Mouse (Mus musculus) hindbrain, embryonic 13.5 days (tissue): ENCODE results near the gene Nup107. TPM values are rescaled to one million over a fixed set of nuclear protein-coding genes. Genes with fewer than 3 reads are reported as not detected.
"Not testable (repeated sequence)": the region's sequence is repeated elsewhere in the genome, so short reads cannot be mapped to it uniquely, and the experiment has no call there.

Source experiments
- ATAC-seq: fragments of 200-750 bp; cut with Nextera tagmentation; 2 replicates; pipeline ENCODE4 v1.8.0; 2017; ENCODE audit warnings: moderate TSS enrichment; ENCODE audit not compliant: low FRiP score
- H3K27ac ChIP-seq: fragments of 300-500 bp; sonication (generic); 2 replicates; pipeline ENCODE4 v1.5.1; 2015; ENCODE audit warnings: inconsistent platforms, mild to moderate bottlenecking, moderate library complexity
- H3K27me3 ChIP-seq: fragments of 300-500 bp; sonication (generic); 2 replicates; pipeline ENCODE4 v1.6.1; 2015; ENCODE audit warnings: mild to moderate bottlenecking, inconsistent platforms
- H3K36me3 ChIP-seq: fragments of 300-500 bp; sonication (generic); 2 replicates; pipeline ENCODE4 v1.6.1; 2015; ENCODE audit warnings: mild to moderate bottlenecking, inconsistent platforms
- H3K4me1 ChIP-seq: fragments of 300-500 bp; sonication (generic); replicated peaks from 2 replicates; pipeline ENCODE4 v1.6.1; 2015; ENCODE audit warnings: inconsistent platforms
- H3K4me2 ChIP-seq: fragments of 300-500 bp; sonication (generic); 2 replicates; pipeline ENCODE4 v1.6.1; 2015; ENCODE audit warnings: inconsistent platforms, mild to moderate bottlenecking, moderate library complexity
- H3K4me3 ChIP-seq: fragments of 300-500 bp; sonication (generic); 2 replicates; pipeline ENCODE4 v1.5.1; 2015; ENCODE audit warnings: mild to moderate bottlenecking, inconsistent platforms
- H3K9ac ChIP-seq: fragments of 300-500 bp; sonication (generic); 2 replicates; pipeline ENCODE4 v1.6.1; 2015; ENCODE audit warnings: mild to moderate bottlenecking, inconsistent platforms
- H3K9me3 ChIP-seq: fragments of 300-500 bp; sonication (generic); 2 replicates; pipeline ENCODE4 v1.6.1; 2016; ENCODE audit warnings: inconsistent platforms
- WGBS: fragments of 180-500 bp; shearing (Covaris S2); methylation state at CpG from one replicate; pipeline ENCODE4 v1.1.7; 2015; 5-methylcytosine and 5-hydroxymethylcytosine counted together
- polyA plus RNA-seq: library from polyadenylated mRNA; unstranded; fragments of >200 nt; fragmentation: Nextera tagmentation; extraction: Ambion mirVana; gene quantifications from 2 replicates; pipeline ENCODE4 v1.2.1, GENCODE M21; 2015

Gene Nup107
- polyA plus RNA-seq, 1 experiment from 2014 or later, result 42.5 TPM

DNA sequence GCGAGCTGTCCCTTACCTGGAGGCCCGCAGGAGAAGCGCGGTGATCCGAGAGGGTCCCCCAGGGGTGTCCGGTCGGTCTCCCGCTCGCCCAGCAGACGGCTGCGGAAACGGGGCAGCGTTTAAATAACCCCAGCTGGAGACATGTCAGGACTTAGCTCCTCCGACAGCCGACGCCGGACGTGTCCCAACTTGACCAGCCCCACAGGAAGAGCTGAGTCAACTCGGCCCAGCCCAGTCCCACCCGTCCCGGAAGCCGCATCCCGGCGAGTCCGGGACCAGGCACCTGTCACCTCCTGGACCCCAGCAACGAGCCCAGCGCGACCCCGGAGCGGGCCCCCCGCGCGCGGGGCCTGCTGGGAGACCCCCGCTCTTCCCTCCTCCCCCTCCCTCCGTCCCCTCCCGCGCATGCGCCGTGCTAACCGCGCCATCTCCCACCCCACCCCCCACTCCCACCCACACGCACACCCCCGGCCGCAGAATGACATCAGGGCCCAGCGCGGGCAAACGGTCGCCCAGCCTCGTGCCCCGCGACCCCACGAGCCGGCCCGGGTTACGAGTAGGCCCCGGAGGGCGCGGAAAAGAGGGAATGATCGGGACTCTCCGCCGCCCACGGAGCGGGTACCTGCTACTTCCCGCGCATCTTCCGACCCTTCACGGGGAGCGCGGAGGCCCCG is 82.4 kb downstream of the Nup107 start:
- peak overlapping the region; percentile 99 for H3K27ac ChIP-seq
- whole genome bisulfite sequencing, result under 1% methylated on average over 69 of the region's 71 CpGs

DNA sequence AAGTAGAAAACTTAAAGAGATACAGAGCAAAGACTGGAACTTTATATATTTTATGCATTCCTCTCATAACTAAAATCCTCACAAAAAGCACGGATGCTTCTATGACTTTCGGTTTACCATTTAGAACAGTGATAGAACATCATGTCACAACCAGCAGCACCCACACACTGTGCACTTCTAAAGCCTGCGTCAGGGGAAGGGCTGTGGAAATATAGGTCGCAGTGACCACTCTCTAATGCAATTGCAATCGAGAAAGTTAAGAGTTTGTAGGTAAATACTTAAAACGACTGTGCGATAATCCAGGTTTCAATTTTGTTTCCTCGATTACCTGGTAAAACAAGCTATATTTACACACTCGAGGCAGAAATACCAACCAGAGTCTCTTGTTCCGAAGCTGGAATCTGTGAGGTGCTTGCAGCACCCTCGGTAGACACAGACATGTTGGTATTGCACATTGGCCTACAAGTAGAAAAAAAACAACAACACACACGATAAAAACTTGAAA is 83.1 kb downstream of the Nup107 start:
- 56% methylated on average over 12 of the region's 12 CpGs for WGBS

More for the DNA sequence above, 82.4 kb downstream of the Nup107 start:
- Histone ChIP-seq H3K4me1 (peaks cover 30% of the 10 kb centered on the region), H3K36me3 (peaks cover 19% of the 10 kb centered on the region), H3K4me2 (peak overlapping the region; percentile 79), H3K9me3 (no peaks in the 10 kb centered on the region), H3K4me3 (peak overlapping the region; percentile 89), H3K27me3 (no peaks in the 10 kb centered on the region), H3K9ac (peak overlapping the region; percentile 99)
- ATAC-seq, result peak; percentile 77

DNA sequence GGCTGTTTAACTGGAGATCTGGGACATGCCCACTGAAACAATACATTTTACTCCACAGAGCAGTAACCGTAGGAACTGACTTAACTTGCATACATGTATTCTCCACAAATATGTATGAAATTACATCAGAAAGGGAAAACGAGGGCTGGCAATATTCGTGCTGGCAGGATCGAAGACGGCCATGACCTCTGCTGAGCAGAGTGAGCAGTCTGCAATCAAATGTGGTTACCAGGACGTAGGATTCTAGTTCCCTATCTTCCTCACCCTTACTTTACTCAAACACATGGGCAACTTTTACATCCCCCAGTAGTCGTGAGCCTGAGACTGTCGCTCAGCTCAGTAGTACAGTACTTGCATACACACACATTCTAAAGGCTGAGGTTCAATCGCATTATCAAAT is 83.6 kb downstream of the Nup107 start:
- Histone ChIP-seq H3K9ac (0 out of 2 replicates have a peak overlapping the region, but pooled peaks have one; percentile 99), H3K4me3 (peak overlapping the region; percentile 89), H3K4me1 (peaks cover 30% of the 10 kb centered on the region), H3K9me3 (no peaks in the 10 kb centered on the region), H3K27ac (no peak overlapping the region), H3K4me2 (peak overlapping the region; percentile 79), H3K36me3 (peaks cover 30% of the 10 kb centered on the region), H3K27me3 (no peaks in the 10 kb centered on the region)
- WGBS, result 92% methylated on average over 9 of the region's 9 CpGs
- no peak for ATAC-seq

More for the DNA sequence above, 83.1 kb downstream of the Nup107 start:
- Histone ChIP-seq H3K27ac (no peak overlapping the region), H3K9me3 (no peaks in the 10 kb centered on the region), H3K9ac (peak overlapping the region; percentile 99), H3K4me2 (peak overlapping the region; percentile 79), H3K36me3 (peaks cover 26% of the 10 kb centered on the region), H3K4me1 (peaks cover 30% of the 10 kb centered on the region), H3K27me3 (no peaks in the 10 kb centered on the region), H3K4me3 (peak overlapping the region; percentile 89)
- no peak for ATAC-seq

DNA sequence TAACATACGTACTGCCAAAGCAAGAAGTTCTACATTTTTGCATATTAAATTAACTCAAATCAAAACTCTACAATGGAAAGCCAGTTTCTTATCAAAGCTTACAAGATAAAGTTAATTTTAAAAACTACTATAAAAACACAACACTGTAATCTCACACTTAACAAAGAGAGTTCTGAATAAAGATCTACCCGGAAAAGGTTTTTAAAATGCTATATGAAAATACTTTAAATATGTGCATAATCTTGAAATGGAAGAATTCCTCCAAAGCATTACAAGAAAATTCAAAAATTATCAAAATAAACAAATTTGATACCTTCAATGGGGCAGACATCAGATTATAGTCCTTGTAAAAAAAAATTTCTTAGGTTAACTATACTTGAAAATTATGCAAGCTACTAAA is 84.1 kb downstream of the Nup107 start:
- WGBS, result 98% methylated on average over 2 of the region's 2 CpGs
- no peak overlapping the region for H3K27ac ChIP-seq
- no peak overlapping the region for H3K4me3 ChIP-seq
- peaks cover 35% of the 10 kb centered on the region for H3K36me3 ChIP-seq
- H3K9me3 ChIP-seq, result no peaks in the 10 kb centered on the region
- no peak overlapping the region for H3K9ac ChIP-seq
- ATAC-seq, result no peak
- no peaks in the 10 kb centered on the region for H3K27me3 ChIP-seq
- no peak overlapping the region for H3K4me2 ChIP-seq
- peaks cover 30% of the 10 kb centered on the region for H3K4me1 ChIP-seq

DNA sequence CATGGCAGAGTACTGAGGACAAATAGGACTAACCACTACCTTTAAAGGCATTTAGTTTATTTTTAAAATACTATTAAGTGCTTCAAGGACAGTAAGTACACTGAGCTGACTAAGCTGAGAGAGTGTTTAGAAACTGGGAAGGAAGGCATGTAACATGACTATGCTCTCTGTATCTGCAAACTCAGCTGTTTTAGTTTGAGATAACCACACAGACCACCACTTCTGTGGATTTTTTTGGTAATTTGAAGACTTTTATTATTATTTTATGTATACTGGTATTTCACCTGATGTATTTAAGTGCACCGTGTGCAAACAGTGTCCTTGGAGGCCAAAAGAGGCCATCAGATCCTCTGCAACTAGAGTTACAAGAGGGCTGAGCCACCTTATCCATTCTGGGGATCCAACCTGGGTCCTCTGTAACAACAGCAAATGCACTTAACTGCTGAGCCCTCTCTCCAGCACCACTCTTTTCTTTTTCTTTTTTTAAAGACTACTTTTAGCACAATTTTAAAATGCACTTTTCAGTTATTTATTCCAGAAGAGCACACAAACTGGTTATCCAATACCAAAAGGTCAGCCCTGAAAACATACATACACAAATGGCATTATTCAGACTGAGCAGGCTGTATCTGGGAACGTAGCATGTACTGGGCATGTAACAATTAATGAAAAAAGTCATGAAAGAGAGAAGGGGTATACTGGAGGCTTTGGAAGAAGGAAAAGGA is 85.2 kb downstream of the Nup107 start:
- Histone ChIP-seq H3K9me3 (no peaks in the 10 kb centered on the region), H3K9ac (no peak overlapping the region), H3K4me1 (peaks cover 30% of the 10 kb centered on the region), H3K36me3 (peaks cover 44% of the 10 kb centered on the region), H3K4me3 (no peak overlapping the region), H3K27ac (no peak overlapping the region), H3K4me2 (no peak overlapping the region), H3K27me3 (no peaks in the 10 kb centered on the region)
- 91% methylated on average over 2 of the region's 2 CpGs for WGBS
- ATAC-seq, result no peak

DNA sequence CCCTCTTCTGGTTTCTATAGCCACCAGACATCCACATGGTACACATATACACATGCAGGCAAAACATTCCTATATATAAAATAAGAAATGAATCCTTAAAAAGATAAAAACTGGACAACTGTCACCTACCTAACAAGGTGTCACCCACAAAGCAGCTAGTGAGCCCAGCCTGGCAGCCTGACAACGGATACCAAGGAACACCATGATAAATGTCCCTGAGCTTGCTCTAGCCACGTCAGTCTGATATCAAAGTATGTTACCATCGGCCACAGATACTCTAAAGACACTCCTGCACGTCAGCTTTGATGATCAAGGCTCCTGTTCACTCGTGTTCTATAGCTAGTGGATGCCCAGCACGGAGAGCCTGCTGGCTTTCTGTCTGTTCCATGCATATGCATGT is 86.1 kb downstream of the Nup107 start:
- WGBS, result 84% methylated on average over 6 of the region's 6 CpGs
- peaks cover 52% of the 10 kb centered on the region for H3K36me3 ChIP-seq
- peaks cover 29% of the 10 kb centered on the region for H3K4me1 ChIP-seq
- H3K27me3 ChIP-seq, result no peaks in the 10 kb centered on the region
- no peak overlapping the region for H3K4me2 ChIP-seq
- no peak for ATAC-seq
- no peaks in the 10 kb centered on the region for H3K9me3 ChIP-seq
- H3K4me3 ChIP-seq, result no peak overlapping the region
- H3K27ac ChIP-seq, result no peak overlapping the region
- H3K9ac ChIP-seq, result no peak overlapping the region

DNA sequence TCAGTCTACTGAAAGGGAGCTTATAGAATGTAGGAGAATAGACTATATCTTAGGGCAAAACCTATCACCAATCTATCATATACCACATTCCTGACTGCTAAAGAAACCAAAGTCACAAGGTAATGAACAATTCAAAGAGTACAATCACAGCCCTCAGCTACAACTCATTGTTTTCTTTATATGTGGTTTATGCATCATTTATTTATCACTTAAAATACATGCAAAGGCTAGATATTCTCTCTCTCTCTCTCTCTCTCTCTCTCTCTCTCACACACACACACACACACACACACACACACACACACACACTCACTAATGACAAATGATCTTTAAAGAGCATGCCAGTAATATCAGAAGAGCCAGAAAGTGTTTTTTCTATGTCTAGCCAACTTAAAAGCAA is 86.7 kb downstream of the Nup107 start:
- ATAC-seq, result no peak
- H3K4me3 ChIP-seq, result no peak overlapping the region
- no peak overlapping the region for H3K9ac ChIP-seq
- no peak overlapping the region for H3K27ac ChIP-seq
- H3K9me3 ChIP-seq, result no peaks in the 10 kb centered on the region
- H3K4me1 ChIP-seq, result peaks cover 25% of the 10 kb centered on the region
- H3K36me3 ChIP-seq, result peaks cover 56% of the 10 kb centered on the region
- no peaks in the 10 kb centered on the region for H3K27me3 ChIP-seq
- no peak overlapping the region for H3K4me2 ChIP-seq

DNA sequence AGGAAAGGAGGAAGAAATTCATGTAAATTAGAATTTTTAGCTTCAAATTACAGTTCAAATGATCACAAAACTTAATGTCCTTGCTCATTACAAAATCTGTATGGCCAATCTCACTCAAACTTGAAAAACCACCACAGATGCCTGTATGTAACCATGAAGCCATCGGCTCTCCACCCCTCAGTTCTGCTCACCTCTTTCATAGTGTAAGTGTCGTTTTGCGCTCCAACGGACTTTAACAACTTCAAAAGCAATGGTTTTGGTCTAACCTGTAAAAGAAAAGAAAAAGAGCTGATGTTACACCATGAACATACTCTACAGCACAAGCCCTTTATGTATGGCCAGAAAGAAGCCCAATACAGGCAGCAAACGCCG is 87.6 kb downstream of the Nup107 start:
- H3K36me3 ChIP-seq, result peaks cover 65% of the 10 kb centered on the region
- WGBS, result 97% methylated on average over 6 of the region's 6 CpGs

DNA sequence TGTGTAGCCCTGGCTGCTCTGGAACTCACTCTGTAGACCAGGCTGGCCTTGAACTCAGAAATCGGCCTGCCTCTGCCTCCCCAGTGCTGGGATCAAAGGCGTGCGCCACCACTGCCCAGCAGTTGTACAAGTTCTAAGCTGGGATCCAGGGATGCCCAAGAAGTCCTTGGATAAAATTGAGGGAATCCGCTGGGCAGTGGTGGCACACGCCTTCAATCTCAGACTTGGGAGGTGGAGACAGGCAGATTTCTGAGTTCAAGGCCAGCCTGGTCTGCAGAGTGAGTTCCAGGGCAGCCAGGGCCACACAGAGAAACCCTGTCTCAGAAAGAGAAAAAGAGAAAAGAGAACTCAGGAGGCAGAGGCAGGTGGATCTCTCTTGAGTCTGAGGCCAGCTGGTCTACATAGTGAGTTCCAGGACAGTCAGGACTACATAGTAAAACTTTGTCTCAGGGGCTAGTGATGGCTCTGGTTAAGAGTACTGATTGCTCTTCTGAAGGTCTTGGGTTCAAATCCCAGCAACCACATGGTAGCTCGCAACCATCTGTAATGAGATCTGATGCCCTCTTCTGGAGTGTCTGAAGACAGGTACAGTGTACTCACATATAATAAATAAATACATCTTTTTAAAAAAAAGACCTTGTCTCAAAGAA is 88.1 kb downstream of the Nup107 start:
- H3K9me3 ChIP-seq, H3K4me3 ChIP-seq, H3K4me2 ChIP-seq, H3K27ac ChIP-seq, H3K27me3 ChIP-seq, ATAC-seq, H3K9ac ChIP-seq: not testable (repeated sequence)
- Histone ChIP-seq H3K36me3 (peaks cover 70% of the 10 kb centered on the region), H3K4me1 (peaks cover 23% of the 10 kb centered on the region)
- WGBS, result 96% methylated on average over 6 of the region's 6 CpGs

More for the DNA sequence above, 87.6 kb downstream of the Nup107 start:
- H3K27me3 ChIP-seq, result no peaks in the 10 kb centered on the region
- H3K4me1 ChIP-seq, result peaks cover 25% of the 10 kb centered on the region
- H3K27ac ChIP-seq, result no peak overlapping the region
- H3K4me2 ChIP-seq, result no peak overlapping the region
- no peak for ATAC-seq
- H3K9ac ChIP-seq, result no peak overlapping the region
- H3K4me3 ChIP-seq, result no peak overlapping the region
- no peaks in the 10 kb centered on the region for H3K9me3 ChIP-seq

DNA sequence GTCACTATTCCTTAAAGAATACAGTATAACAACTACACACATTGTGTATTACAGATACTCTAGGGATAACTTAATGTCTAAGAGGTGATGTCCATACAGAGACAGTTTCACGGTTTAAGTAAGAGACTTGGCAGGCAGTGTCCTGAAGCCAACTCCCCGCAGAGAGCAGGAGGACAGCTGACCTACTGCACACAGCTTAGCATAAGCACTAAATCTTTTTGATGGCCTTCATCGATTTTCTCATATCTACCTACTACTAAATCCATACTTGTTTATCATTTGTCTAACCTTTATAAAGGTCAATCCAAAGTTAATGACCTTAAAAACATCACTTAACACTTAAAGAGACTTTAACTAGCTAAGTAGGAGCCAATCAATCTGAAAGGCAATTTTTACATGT is 89.0 kb downstream of the Nup107 start:
- peaks cover 15% of the 10 kb centered on the region for H3K4me1 ChIP-seq
- H3K4me3 ChIP-seq, result no peak overlapping the region
- no peak overlapping the region for H3K27ac ChIP-seq
- no peak overlapping the region for H3K9ac ChIP-seq
- no peaks in the 10 kb centered on the region for H3K9me3 ChIP-seq
- no peaks in the 10 kb centered on the region for H3K27me3 ChIP-seq
- H3K4me2 ChIP-seq, result no peak overlapping the region
- ATAC-seq, result no peak
- WGBS, result 92% methylated on average over 3 of the region's 3 CpGs
- peaks cover 79% of the 10 kb centered on the region for H3K36me3 ChIP-seq

DNA sequence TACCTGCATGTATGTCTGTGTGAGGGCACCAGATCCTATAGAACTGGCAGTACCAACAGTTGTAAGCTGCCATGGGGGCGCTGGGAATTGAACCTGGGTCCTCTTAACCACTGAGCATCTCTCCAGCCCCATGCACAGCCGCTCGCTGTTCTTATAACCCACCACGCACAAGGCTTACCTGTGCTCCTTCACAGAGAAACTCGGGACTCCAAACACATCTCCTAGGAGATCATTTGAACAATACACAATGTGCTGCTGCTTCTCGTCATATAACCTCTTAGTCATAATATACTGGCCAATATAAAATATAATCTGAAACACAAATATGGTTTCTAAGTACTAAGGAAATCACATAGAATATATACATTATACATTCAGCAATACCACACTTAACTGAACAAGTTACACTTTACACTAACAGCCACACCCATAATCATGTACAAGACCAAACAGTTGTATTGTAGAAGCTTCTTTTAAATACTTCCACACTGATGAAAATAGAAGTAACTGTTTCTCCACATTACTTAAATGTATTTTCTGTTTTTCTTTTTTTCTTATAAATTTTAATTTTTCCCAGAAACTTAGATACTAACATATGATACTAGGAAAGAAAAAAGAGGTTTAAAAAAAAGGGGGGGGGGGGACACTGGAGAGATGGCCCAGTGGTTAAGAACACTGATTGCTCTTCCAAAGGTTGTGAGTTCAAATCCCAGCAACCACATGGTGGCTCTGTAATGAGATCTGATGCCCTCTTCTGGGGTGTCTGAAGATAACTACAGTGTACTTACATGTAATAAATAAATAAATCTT is 90.3 kb downstream of the Nup107 start:
- H3K36me3 ChIP-seq, result peaks cover 88% of the 10 kb centered on the region
- H3K9me3 ChIP-seq, result no peaks in the 10 kb centered on the region
- peaks cover 11% of the 10 kb centered on the region for H3K4me1 ChIP-seq
- no peak overlapping the region for H3K4me2 ChIP-seq
- 97% methylated on average over 6 of the region's 6 CpGs for whole genome bisulfite sequencing
- no peak overlapping the region for H3K9ac ChIP-seq
- no peak for ATAC-seq
- H3K4me3 ChIP-seq, result no peak overlapping the region
- H3K27ac ChIP-seq, result no peak overlapping the region
- H3K27me3 ChIP-seq, result no peaks in the 10 kb centered on the region
